Mouse (Mus musculus): ENCODE data around the gene Baz2b.

GRCm38 (mm10) chr2:60204162-60204561 is 5.5 kb downstream of the Baz2b start:
- no peak for TF ChIP-seq CTCF (IDR thresholded peaks at IDR 0.05; ENCODE audit: low read depth)
- no peak for TF ChIP-seq EP300 (IDR thresholded peaks at IDR 0.05; ENCODE audit: low read depth)

Measured in liver, postnatal 0 days (tissue).